Mouse (Mus musculus): Measurements from ENCODE around the gene Fitm1.

- TF ChIP-seq POLR2A (IDR thresholded peaks at IDR 0.05; ENCODE audit: extremely low read depth, insufficient read depth, low read length) (no peak), CTCF (IDR thresholded peaks at IDR 0.05; ENCODE audit: extremely low read depth, insufficient read depth, low read length) (no peak)
These were observed 3.4 kb downstream of the Fitm1 start for GRCm38 (mm10) chr14:55578668-55579269.
